Mouse (Mus musculus) small intestine, adult 2 months (tissue): Measurements from ENCODE around the gene Fbxw7.

ENCODE experiments used
- CTCF ChIP-seq: fragments of 200-500 bp; IDR thresholded peaks from 2 replicates; pipeline ENCODE4 v1.5.1; 2012; ENCODE audit warnings: low read depth, mild to moderate bottlenecking, control low read depth, inconsistent platforms, low read length, moderate library complexity, mixed read lengths; ENCODE audit not compliant: insufficient replicate concordance, insufficient read length; ENCODE audit errors: extremely low read depth
- POLR2A ChIP-seq: fragments of 200-500 bp; IDR thresholded peaks from 2 replicates; pipeline ENCODE4 v1.6.1; 2012; ENCODE audit warnings: low read depth, mild to moderate bottlenecking, control low read depth, inconsistent platforms, low read length, moderate library complexity

- TF ChIP-seq CTCF = no peak
- no peak for TF ChIP-seq POLR2A
Observed at GRCm38 (mm10) chr3:85021816-85022215, 206.7 kb downstream of the Fbxw7 start.
